Mouse (Mus musculus) neural tube, embryonic 13.5 days (tissue): ENCODE data around the gene Ift43. TPM values are rescaled to one million over a fixed set of nuclear protein-coding genes. Genes with fewer than 3 reads are reported as not detected.

Experiments used
- ATAC-seq: fragments of 200-750 bp; cut with Nextera tagmentation; 2 replicates; pipeline ENCODE4 v1.8.0; 2017; ENCODE audit warnings: low read depth, mild to moderate bottlenecking, moderate TSS enrichment, moderate library complexity
- H3K27ac ChIP-seq: fragments of 300-500 bp; sonication (generic); replicated peaks from 2 replicates; pipeline ENCODE4 v1.5.1; 2015; ENCODE audit warnings: moderate library complexity, mild to moderate bottlenecking, inconsistent platforms
- H3K27me3 ChIP-seq: fragments of 300-500 bp; sonication (generic); 2 replicates; pipeline ENCODE4 v1.6.1; 2015; ENCODE audit warnings: mild to moderate bottlenecking, inconsistent platforms
- H3K36me3 ChIP-seq: fragments of 300-500 bp; sonication (generic); 2 replicates; pipeline ENCODE4 v1.6.1; 2015; ENCODE audit warnings: mild to moderate bottlenecking, inconsistent platforms
- H3K4me1 ChIP-seq: fragments of 300-500 bp; sonication (generic); replicated peaks from 2 replicates; pipeline ENCODE4 v1.6.1; 2015; ENCODE audit warnings: inconsistent platforms
- H3K4me2 ChIP-seq: fragments of 300-500 bp; sonication (generic); 2 replicates; pipeline ENCODE4 v1.6.1; 2015; ENCODE audit warnings: inconsistent platforms, mild to moderate bottlenecking, moderate library complexity
- H3K4me3 ChIP-seq: fragments of 300-500 bp; sonication (generic); 2 replicates; pipeline ENCODE4 v1.5.1; 2015; ENCODE audit warnings: mild to moderate bottlenecking, inconsistent platforms
- H3K9ac ChIP-seq: fragments of 300-500 bp; sonication (generic); 2 replicates; pipeline ENCODE4 v1.6.1; 2015; ENCODE audit warnings: moderate library complexity, mild to moderate bottlenecking, inconsistent platforms
- H3K9me3 ChIP-seq: fragments of 300-500 bp; sonication (generic); 2 replicates; pipeline ENCODE4 v1.6.1; 2016; ENCODE audit warnings: inconsistent platforms
- WGBS: fragments of 180-500 bp; shearing (Covaris S2); methylation state at CpG from one replicate; pipeline ENCODE4 v1.1.7; 2015; 5-methylcytosine and 5-hydroxymethylcytosine counted together
- polyA plus RNA-seq: library from polyadenylated mRNA; unstranded; fragments of >200 nt; fragmentation: Nextera tagmentation; extraction: Ambion mirVana; gene quantifications from 2 replicates; pipeline ENCODE4 v1.2.1, GENCODE M21; 2015

Ift43 gene
- polyA plus RNA-seq, 1 experiment from 2014 or later, result 62.2 TPM

DNA sequence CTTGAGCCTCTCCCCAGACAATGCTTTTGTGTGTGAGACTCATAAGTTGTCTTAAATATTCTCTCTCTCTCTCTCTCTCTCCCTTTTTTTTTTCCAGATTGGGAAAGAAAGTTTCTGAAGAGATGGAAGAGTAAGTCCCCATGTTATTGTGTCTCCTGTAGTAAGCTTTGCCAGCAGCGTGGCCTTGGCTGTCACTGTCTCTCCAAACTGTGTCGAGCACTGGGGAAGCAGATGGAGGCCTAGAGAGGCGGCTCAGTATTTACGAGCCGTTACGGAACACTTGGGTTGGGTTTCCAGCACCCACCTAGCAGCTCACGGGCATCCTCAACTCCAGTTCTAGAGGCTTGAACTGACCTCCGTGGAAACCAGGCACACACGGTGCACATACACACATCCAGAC is 56.4 kb downstream of the Ift43 start:
- Histone ChIP-seq H3K27me3 (no peaks in the 10 kb centered on the region), H3K9me3 (no peaks in the 10 kb centered on the region), H3K4me3 (no peak overlapping the region), H3K27ac (no peak overlapping the region), H3K36me3 (peaks cover 20% of the 10 kb centered on the region; the same call in 1 of the 2 replicates), H3K9ac (no peak overlapping the region), H3K4me2 (no peak overlapping the region), H3K4me1 (no peaks in the 10 kb centered on the region)
- ATAC-seq, result no peak
- WGBS, result 86% methylated on average over 9 of the region's 9 CpGs

DNA sequence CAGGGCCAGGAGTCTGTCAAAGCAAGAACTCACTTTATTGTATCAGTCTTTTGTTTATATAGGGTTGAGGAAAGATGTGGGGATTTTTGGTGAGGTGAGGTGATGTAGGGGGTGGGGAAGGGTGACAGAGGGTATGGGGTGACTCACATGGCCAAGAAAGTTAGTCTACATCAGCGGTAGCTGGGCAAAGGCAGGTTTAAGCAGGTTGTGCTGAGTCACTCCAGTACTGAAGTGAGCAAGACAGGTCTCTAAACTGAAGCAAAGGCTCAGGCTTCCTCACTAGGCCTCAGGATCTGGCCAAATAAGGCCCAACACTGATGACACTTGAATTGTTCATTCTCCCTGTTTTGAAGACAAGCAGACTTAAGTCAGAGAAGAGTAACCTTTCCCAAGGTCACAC is 60.0 kb downstream of the Ift43 start:
- Histone ChIP-seq H3K4me2 (no peak overlapping the region), H3K9me3 (no peaks in the 10 kb centered on the region), H3K27me3 (no peaks in the 10 kb centered on the region), H3K4me1 (no peaks in the 10 kb centered on the region), H3K27ac (no peak overlapping the region), H3K9ac (no peak overlapping the region), H3K36me3 (peaks cover 30% of the 10 kb centered on the region), H3K4me3 (no peak overlapping the region)
- ATAC-seq, result no peak
- 83% methylated on average over 1 of the region's 1 CpGs for WGBS

GRCm38 (mm10) chr12:86146246-86146645 is 63.9 kb downstream of the Ift43 start:
- H3K27me3 ChIP-seq, result no peaks in the 10 kb centered on the region
- H3K4me3 ChIP-seq, result no peak overlapping the region
- no peak overlapping the region for H3K9ac ChIP-seq
- H3K9me3 ChIP-seq, result no peaks in the 10 kb centered on the region
- no peak overlapping the region for H3K27ac ChIP-seq
- 100% methylated on average over 3 of the region's 3 CpGs for WGBS
- peaks cover 20% of the 10 kb centered on the region for H3K36me3 ChIP-seq
- no peak overlapping the region for H3K4me2 ChIP-seq
- no peaks in the 10 kb centered on the region for H3K4me1 ChIP-seq
- no peak for ATAC-seq

- H3K4me1 ChIP-seq, result peaks cover 14% of the 10 kb centered on the region
- no peak overlapping the region for H3K9ac ChIP-seq
- 80% methylated on average over 6 of the region's 6 CpGs for WGBS
- H3K36me3 ChIP-seq, result peaks cover 15% of the 10 kb centered on the region
- no peaks in the 10 kb centered on the region for H3K9me3 ChIP-seq
- H3K27ac ChIP-seq, result no peak overlapping the region
- H3K27me3 ChIP-seq, result no peaks in the 10 kb centered on the region
- H3K4me2 ChIP-seq, result no peak overlapping the region
- ATAC-seq, result no peak
- no peak overlapping the region for H3K4me3 ChIP-seq
Observed at GRCm38 (mm10) chr12:86148271-86148670, 65.9 kb downstream of the Ift43 start.

GRCm38 (mm10) chr12:86149087-86149486 is 66.7 kb downstream of the Ift43 start:
- Histone ChIP-seq H3K36me3 (peaks cover 14% of the 10 kb centered on the region), H3K9ac (no peak overlapping the region), H3K27ac (no peak overlapping the region), H3K4me3 (no peak overlapping the region), H3K9me3 (no peaks in the 10 kb centered on the region), H3K4me2 (no peak overlapping the region), H3K4me1 (peaks cover 20% of the 10 kb centered on the region), H3K27me3 (no peaks in the 10 kb centered on the region)
- ATAC-seq, result no peak
- 96% methylated on average over 6 of the region's 6 CpGs for WGBS

DNA sequence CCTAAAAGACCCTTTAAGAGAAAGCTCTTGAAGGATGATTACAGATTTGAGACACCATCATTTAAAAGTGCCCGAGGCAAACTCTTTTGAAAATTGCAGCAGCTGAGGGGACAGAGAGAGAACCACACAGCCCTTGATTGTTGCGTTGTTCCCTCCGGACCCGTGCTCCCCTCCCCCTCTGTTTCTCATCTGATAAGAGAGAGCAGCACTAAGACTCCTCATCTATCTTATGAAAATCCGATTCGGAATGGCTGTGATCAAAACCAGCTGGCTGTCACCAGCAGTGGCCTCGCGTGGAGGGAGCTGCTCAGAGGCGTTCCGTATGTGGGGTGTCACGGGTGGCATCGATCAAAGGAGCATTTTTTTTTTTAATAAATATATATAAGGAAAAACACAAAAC is 69.6 kb downstream of the Ift43 start:
- Histone ChIP-seq H3K27me3 (no peaks in the 10 kb centered on the region), H3K9ac (no peak overlapping the region), H3K4me1 (peaks cover 23% of the 10 kb centered on the region), H3K36me3 (peaks cover 7% of the 10 kb centered on the region), H3K4me2 (no peak overlapping the region), H3K27ac (no peak overlapping the region), H3K4me3 (no peak overlapping the region), H3K9me3 (no peaks in the 10 kb centered on the region)
- WGBS, result 70% methylated on average over 12 of the region's 12 CpGs
- no peak for ATAC-seq

DNA sequence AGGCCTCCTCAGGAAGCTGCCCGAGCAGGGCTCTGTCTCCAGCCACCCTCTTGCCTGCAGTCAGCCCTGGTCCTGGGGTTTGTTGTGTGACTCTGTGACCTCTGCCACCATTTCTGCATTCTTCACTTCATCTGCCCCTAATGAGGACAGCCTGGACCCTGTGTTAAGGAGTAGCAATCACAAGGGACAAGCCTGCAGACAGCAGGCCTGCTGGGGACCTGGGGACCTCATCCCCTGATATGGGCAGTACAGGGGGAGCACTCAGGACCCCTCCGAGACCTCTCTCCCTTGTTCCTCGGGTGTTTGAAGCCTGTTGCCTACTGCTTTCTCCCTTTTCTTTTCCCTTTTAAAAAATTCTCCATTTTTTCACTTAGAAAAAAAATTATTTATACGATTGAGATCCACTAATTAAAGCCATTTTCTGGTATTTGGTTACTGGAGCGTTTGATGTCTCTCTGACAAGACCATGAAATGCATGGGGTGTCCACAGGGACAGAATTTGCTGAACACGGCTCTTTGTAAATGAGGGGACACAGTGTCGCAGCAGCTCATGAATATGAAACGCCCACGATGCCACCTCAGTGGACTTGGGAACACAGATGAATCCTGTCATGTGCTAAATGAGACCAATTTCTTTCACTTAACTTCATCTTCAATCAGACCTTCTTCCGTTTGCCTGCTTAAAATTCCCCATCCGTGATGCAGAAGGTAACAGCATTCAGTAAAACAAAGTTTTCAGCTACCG is 71.0 kb downstream of the Ift43 start:
- H3K4me3 ChIP-seq, result no peak overlapping the region
- H3K4me1 ChIP-seq, result peaks cover 35% of the 10 kb centered on the region
- H3K27ac ChIP-seq, result no peak overlapping the region
- H3K9me3 ChIP-seq, result no peaks in the 10 kb centered on the region
- H3K27me3 ChIP-seq, result no peaks in the 10 kb centered on the region
- no peak for ATAC-seq
- 0 out of 2 replicates have a peak, but pooled peaks cover 4% of the 10 kb centered on the region for H3K36me3 ChIP-seq
- H3K4me2 ChIP-seq, result no peak overlapping the region
- 60% methylated on average over 12 of the region's 12 CpGs for WGBS
- H3K9ac ChIP-seq, result no peak overlapping the region

DNA sequence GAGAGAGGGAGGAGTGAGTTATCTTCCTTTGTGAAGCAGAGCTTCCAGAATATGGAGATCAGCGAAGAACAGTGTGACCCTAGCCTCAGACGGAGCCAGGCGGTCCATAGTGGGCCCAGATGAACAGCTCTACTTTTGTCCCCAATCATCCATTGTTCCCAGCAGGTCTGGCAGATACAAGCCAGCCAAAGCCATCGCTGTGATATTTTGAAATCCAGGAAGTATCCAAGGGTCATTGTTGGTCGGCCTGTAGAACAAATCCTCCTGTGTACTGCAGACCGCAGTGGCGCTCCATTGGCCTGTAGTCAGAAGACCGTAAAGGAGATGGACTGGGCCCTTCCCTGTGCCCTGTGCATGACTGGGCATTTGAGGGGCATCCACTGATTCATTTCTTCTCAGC is 72.8 kb downstream of the Ift43 start:
- H3K36me3 ChIP-seq, result 0 out of 2 replicates have a peak, but pooled peaks cover 4% of the 10 kb centered on the region
- no peak overlapping the region for H3K27ac ChIP-seq
- 84% methylated on average over 8 of the region's 8 CpGs for WGBS
- no peak overlapping the region for H3K4me3 ChIP-seq
- no peak overlapping the region for H3K4me2 ChIP-seq
- no peak overlapping the region for H3K9ac ChIP-seq
- H3K4me1 ChIP-seq, result peaks cover 47% of the 10 kb centered on the region
- no peaks in the 10 kb centered on the region for H3K9me3 ChIP-seq
- H3K27me3 ChIP-seq, result no peaks in the 10 kb centered on the region
- no peak for ATAC-seq

DNA sequence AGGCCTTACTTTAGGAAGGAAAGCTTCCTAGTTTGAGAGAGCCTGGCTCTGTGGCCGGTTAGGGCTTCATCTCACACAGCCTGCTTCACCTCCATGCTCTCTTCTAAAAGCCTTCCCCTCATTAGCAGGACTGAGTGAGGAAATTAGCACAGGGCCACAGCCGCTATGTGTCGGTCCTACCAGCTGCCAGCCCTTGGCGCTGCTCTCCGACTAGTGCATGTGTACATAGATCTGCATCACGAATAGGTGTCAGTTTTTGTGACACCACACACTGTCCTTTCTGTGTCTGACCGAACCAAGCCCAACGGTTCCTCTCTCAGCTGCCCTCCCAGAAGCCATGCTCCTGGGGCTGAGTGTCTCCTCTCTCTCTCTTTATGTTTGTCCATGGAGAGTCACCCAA is 74.8 kb downstream of the Ift43 start:
- Histone ChIP-seq H3K4me2 (no peak overlapping the region), H3K36me3 (peaks cover 6% of the 10 kb centered on the region), H3K9ac (no peak overlapping the region)

DNA sequence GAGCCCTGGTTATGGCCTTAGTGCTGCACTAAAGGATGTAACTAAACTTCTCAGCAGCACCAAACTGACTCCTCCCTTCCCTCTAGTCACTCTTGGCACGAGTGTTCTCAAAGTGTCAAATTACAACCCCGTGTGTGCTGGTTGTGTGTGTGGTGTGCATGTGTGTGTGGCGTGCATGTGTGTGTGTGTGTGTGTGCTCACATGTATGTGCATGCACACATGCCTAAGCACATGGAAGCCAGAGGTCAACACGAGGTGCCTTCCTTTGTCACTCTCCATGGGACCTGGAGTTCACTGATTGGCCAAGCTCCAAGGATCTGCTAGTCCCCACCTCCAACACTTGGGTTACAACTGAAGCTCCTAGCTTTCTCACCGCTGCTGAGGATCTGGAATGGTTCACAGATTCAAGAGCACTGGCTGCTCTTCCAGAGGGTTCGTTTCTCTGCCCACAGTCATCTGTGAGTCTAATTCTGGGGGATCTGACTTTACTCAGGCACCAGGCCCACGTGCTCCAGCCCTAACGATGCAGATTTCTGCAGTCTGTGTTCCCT is 75.6 kb downstream of the Ift43 start:
- no peaks in the 10 kb centered on the region for H3K9me3 ChIP-seq
- ATAC-seq, result no peak
- H3K27me3 ChIP-seq, result no peaks in the 10 kb centered on the region
- H3K4me3 ChIP-seq, result no peak overlapping the region
- peaks cover 41% of the 10 kb centered on the region for H3K4me1 ChIP-seq
- H3K36me3 ChIP-seq, result peaks cover 6% of the 10 kb centered on the region
- no peak overlapping the region for H3K9ac ChIP-seq
- H3K27ac ChIP-seq, result no peak overlapping the region
- WGBS, result 28% methylated on average over 8 of the region's 8 CpGs
- H3K4me2 ChIP-seq, result no peak overlapping the region

More for the DNA sequence above, 74.8 kb downstream of the Ift43 start:
- H3K4me3 ChIP-seq, result no peak overlapping the region
- no peak for ATAC-seq
- no peaks in the 10 kb centered on the region for H3K9me3 ChIP-seq
- peaks cover 43% of the 10 kb centered on the region for H3K4me1 ChIP-seq
- no peaks in the 10 kb centered on the region for H3K27me3 ChIP-seq
- 85% methylated on average over 8 of the region's 8 CpGs for WGBS
- no peak overlapping the region for H3K27ac ChIP-seq

DNA sequence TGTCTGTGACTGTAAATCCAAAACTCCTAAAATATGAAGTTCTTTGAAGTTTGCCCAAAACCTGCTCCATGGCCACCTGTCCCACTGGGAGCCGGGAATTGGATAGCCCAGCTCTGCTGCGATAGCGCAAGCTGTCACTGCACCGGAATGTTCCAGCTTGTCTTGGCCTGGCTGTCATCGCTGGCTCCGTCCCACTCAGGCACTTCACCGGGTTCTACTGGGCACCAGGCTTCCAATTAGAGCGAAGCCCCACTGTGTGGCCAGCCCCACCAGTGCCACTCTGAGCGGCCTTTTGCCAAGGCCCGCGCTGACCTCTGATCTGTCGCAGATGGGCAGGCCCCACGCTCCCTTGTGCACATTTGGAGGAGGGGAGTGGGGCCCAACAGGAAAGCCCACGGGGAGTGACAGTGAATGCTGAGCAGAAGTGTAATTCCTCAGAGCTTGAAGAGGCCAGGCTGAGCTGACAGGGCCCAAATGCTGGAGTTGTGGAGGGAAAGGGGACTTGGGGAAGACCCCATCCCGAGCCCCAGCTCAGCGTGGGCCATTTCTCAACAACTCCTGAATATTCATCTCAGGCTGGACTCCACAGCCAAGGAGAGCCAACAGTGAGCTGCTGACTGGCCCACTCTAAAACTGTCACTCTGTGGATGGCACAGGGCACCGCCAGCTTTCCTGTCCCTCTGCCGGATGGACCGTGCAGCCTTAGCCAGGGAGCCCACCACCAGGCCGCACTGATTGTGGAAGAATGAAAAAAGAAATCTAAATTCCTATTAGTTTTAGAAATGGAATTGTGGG is 76.5 kb downstream of the Ift43 start:
- Histone ChIP-seq H3K4me2 (no peak overlapping the region), H3K4me1 (peaks cover 42% of the 10 kb centered on the region), H3K36me3 (peaks cover 6% of the 10 kb centered on the region), H3K9ac (no peak overlapping the region), H3K9me3 (no peaks in the 10 kb centered on the region), H3K27me3 (no peaks in the 10 kb centered on the region), H3K4me3 (no peak overlapping the region), H3K27ac (no peak overlapping the region)
- 81% methylated on average over 20 of the region's 20 CpGs for WGBS
- ATAC-seq, result no peak

- Histone ChIP-seq H3K9me3 (no peaks in the 10 kb centered on the region), H3K36me3 (peaks cover 6% of the 10 kb centered on the region), H3K4me3 (no peak overlapping the region), H3K27me3 (0 out of 2 replicates have a peak, but pooled peaks cover 3% of the 10 kb centered on the region), H3K9ac (no peak overlapping the region), H3K27ac (no peak overlapping the region), H3K4me2 (no peak overlapping the region), H3K4me1 (peaks cover 40% of the 10 kb centered on the region)
- no peak for ATAC-seq
- 94% methylated on average over 6 of the region's 6 CpGs for WGBS
Observed at GRCm38 (mm10) chr12:86161436-86161835, 79.1 kb downstream of the Ift43 start.
